Mouse (Mus musculus) testis, adult 2 months (tissue): ENCODE results near the gene Aplp2. TPM values are rescaled to one million over a fixed set of nuclear protein-coding genes. Genes with fewer than 3 reads are reported as not detected.
A peak's percentile ranks its signal among the peaks of the same experiment; 100 is the strongest.

Experiments
- H3K27ac ChIP-seq: fragments of 200-500 bp; 2 replicates; pipeline ENCODE4 v1.5.1; 2012; ENCODE audit warnings: low read depth, low read length; ENCODE audit not compliant: control insufficient read depth, insufficient read depth
- H3K27me3 ChIP-seq: fragments of 200-500 bp; 2 replicates; pipeline ENCODE4 v1.6.1; 2012; ENCODE audit warnings: mild to moderate bottlenecking, low read length, moderate library complexity; ENCODE audit not compliant: control insufficient read depth, insufficient read depth
- H3K36me3 ChIP-seq: fragments of 200-500 bp; 2 replicates; pipeline ENCODE4 v1.6.1; 2012; ENCODE audit warnings: mild to moderate bottlenecking, low read length; ENCODE audit not compliant: control insufficient read depth, insufficient read depth
- H3K4me1 ChIP-seq: fragments of 200-500 bp; 2 replicates; pipeline ENCODE4 v1.6.1; 2012; ENCODE audit warnings: low read length; ENCODE audit not compliant: control insufficient read depth, insufficient read depth
- H3K4me3 ChIP-seq: fragments of 200-500 bp; 2 replicates; pipeline ENCODE4 v1.5.1; 2012; ENCODE audit warnings: low read depth, mild to moderate bottlenecking, low read length, moderate library complexity, mixed read lengths; ENCODE audit not compliant: control insufficient read depth
- CTCF ChIP-seq: fragments of 200-500 bp; IDR thresholded peaks from 2 replicates; pipeline ENCODE4 v1.5.1; 2012; ENCODE audit warnings: low read depth, mild to moderate bottlenecking, inconsistent platforms, low read length, moderate library complexity; ENCODE audit not compliant: control insufficient read depth, insufficient read depth, insufficient replicate concordance
- POLR2A ChIP-seq: fragments of 200-500 bp; IDR thresholded peaks from 2 replicates; pipeline ENCODE4 v1.6.1; 2012; ENCODE audit warnings: low read depth, mild to moderate bottlenecking, inconsistent platforms, low read length, moderate library complexity; ENCODE audit not compliant: control insufficient read depth
- polyA plus RNA-seq: library from polyadenylated mRNA; depleted of rRNA; stranded (reverse); fragments of >200 nt; gene quantifications from 2 replicates; pipeline ENCODE4 v1.2.3, GENCODE M21; 2012

Gene Aplp2
- polyA plus RNA-seq, 1 experiment: 183 TPM

- Histone ChIP-seq H3K4me1 (no peaks in the 10 kb centered on the region), H3K27ac (no peak overlapping the region), H3K4me3 (no peak overlapping the region), H3K36me3 (no peaks in the 10 kb centered on the region), H3K27me3 (no peaks in the 10 kb centered on the region)
- TF ChIP-seq POLR2A (no peak), CTCF (no peak)
Measured at GRCm38 (mm10) chr9:31142924-31143323, 68.7 kb downstream of the Aplp2 start.

GRCm38 (mm10) chr9:31133131-31133530 is 78.5 kb downstream of the Aplp2 start:
- TF ChIP-seq POLR2A: no peak
- TF ChIP-seq CTCF: no peak
- no peak overlapping the region for H3K4me3 ChIP-seq
- no peaks in the 10 kb centered on the region for H3K36me3 ChIP-seq
- peaks cover 6% of the 10 kb centered on the region for H3K27me3 ChIP-seq
- no peak overlapping the region for H3K27ac ChIP-seq
- H3K4me1 ChIP-seq: peaks cover 17% of the 10 kb centered on the region

GRCm38 (mm10) chr9:31131205-31131968 is 80.2 kb downstream of the Aplp2 start, which contains the start of gene St14:
TSS of gene St14 (minus strand) at chr9:31131853.
- peaks cover 19% of the 10 kb centered on the region for H3K4me1 ChIP-seq
- peak within 1 kb of the TSS; percentile 87 for H3K4me3 ChIP-seq
- TF ChIP-seq POLR2A (no peak), CTCF (no peak)
- H3K27ac ChIP-seq: no peak within 1 kb of the TSS
- H3K36me3 ChIP-seq: no peaks in the 10 kb centered on the region
- peaks cover 6% of the 10 kb centered on the region for H3K27me3 ChIP-seq

- H3K27ac ChIP-seq: no peak overlapping the region
Measured at GRCm38 (mm10) chr9:31130357-31131204, 81.0 kb downstream of the Aplp2 start.

GRCm38 (mm10) chr9:31129956-31130355 is 81.7 kb downstream of the Aplp2 start:
- no peak for TF ChIP-seq CTCF
- no peak for TF ChIP-seq POLR2A
- H3K36me3 ChIP-seq: no peaks in the 10 kb centered on the region
- no peak overlapping the region for H3K27ac ChIP-seq
- H3K27me3 ChIP-seq: peaks cover 6% of the 10 kb centered on the region
- peaks cover 19% of the 10 kb centered on the region for H3K4me1 ChIP-seq
- H3K4me3 ChIP-seq: no peak overlapping the region

More at GRCm38 (mm10) chr9:31130357-31131204, 81.0 kb downstream of the Aplp2 start:
- Histone ChIP-seq H3K4me1 (peaks cover 19% of the 10 kb centered on the region), H3K27me3 (peaks cover 6% of the 10 kb centered on the region), H3K36me3 (no peaks in the 10 kb centered on the region), H3K4me3 (peak overlapping the region; percentile 87)
- TF ChIP-seq POLR2A (no peak), CTCF (no peak)

GRCm38 (mm10) chr9:31127876-31128465 is 83.6 kb downstream of the Aplp2 start:
- H3K27ac ChIP-seq: no peak overlapping the region
- TF ChIP-seq CTCF: no peak
- H3K36me3 ChIP-seq: no peaks in the 10 kb centered on the region
- peaks cover 6% of the 10 kb centered on the region for H3K27me3 ChIP-seq
- peaks cover 19% of the 10 kb centered on the region for H3K4me1 ChIP-seq
- no peak overlapping the region for H3K4me3 ChIP-seq

- Histone ChIP-seq H3K36me3 (no peaks in the 10 kb centered on the region), H3K27ac (no peak overlapping the region), H3K4me1 (peaks cover 9% of the 10 kb centered on the region), H3K4me3 (no peak overlapping the region), H3K27me3 (peaks cover 2% of the 10 kb centered on the region; the same call in 1 of the 2 replicates)
- TF ChIP-seq POLR2A: no peak
- no peak for TF ChIP-seq CTCF
Measured at GRCm38 (mm10) chr9:31126079-31126478, 85.5 kb downstream of the Aplp2 start.
